Mouse (Mus musculus) T-helper 1 cell (primary cell): ENCODE results near the gene Rasl11b.

Source experiments
- in situ Hi-C: fragments of 300-600 bp; cut with MboI, MseI; formaldehyde crosslinking; loops from one replicate; pipeline ENCODE4 v1.15.1; 2025; ENCODE audit warnings: high pct_unique_total_duplicates

Rasl11b gene

GRCm38 (mm10) chr5:74188076-74188475, 7.0 kb upstream of the Rasl11b start:
- in situ Hi-C loops, result no loop called here

GRCm38 (mm10) chr5:74188886-74189285, 6.2 kb upstream of the Rasl11b start:
- in situ Hi-C loops, result no loop called here

- in situ Hi-C loops, result no loop called here
These were observed 5.5 kb upstream of the Rasl11b start for GRCm38 (mm10) chr5:74189484-74190160.

GRCm38 (mm10) chr5:74190161-74190491, 5.0 kb upstream of the Rasl11b start:
- in situ Hi-C loops, result no loop called here

- in situ Hi-C loops, result no loop called here
These were observed 4.2 kb upstream of the Rasl11b start for GRCm38 (mm10) chr5:74190911-74191310.

GRCm38 (mm10) chr5:74193008-74193407, 2.1 kb upstream of the Rasl11b start:
- in situ Hi-C loops, result no loop called here

GRCm38 (mm10) chr5:74193626-74194025, 1.5 kb upstream of the Rasl11b start:
- in situ Hi-C loops, result no loop called here

- in situ Hi-C loops, result no loop called here
These were observed 852 bp upstream of the Rasl11b start for GRCm38 (mm10) chr5:74194027-74194840.

GRCm38 (mm10) chr5:74195614-74196306, 674 bp downstream of the Rasl11b start:
- in situ Hi-C loops, result no loop called here

- in situ Hi-C loops, result no loop called here
These were observed 1.2 kb downstream of the Rasl11b start for GRCm38 (mm10) chr5:74196307-74196618.

- in situ Hi-C loops, result no loop called here
These were observed 2.6 kb downstream of the Rasl11b start for GRCm38 (mm10) chr5:74197541-74198330.

- in situ Hi-C loops, result no loop called here
These were observed 3.4 kb downstream of the Rasl11b start for GRCm38 (mm10) chr5:74198446-74198845.

- in situ Hi-C loops, result no loop called here
These were observed 4.7 kb downstream of the Rasl11b start for GRCm38 (mm10) chr5:74199793-74200192.

GRCm38 (mm10) chr5:74200481-74200880, 5.4 kb downstream of the Rasl11b start:
- in situ Hi-C loops, result no loop called here

- in situ Hi-C loops, result no loop called here
These were observed 6.7 kb downstream of the Rasl11b start for GRCm38 (mm10) chr5:74201570-74202357.

- in situ Hi-C loops, result no loop called here
These were observed 7.4 kb downstream of the Rasl11b start for GRCm38 (mm10) chr5:74202515-74202914.

GRCm38 (mm10) chr5:74204465-74204864, 9.4 kb downstream of the Rasl11b start:
- in situ Hi-C loops, result no loop called here

GRCm38 (mm10) chr5:74205509-74205908, 10.4 kb downstream of the Rasl11b start:
- in situ Hi-C loops, result no loop called here

GRCm38 (mm10) chr5:74206038-74206437, 11.0 kb downstream of the Rasl11b start:
- in situ Hi-C loops, result no loop called here

- in situ Hi-C loops, result no loop called here
These were observed 11.6 kb downstream of the Rasl11b start for GRCm38 (mm10) chr5:74206649-74207048.

- in situ Hi-C loops, result no loop called here
These were observed 12.1 kb downstream of the Rasl11b start for GRCm38 (mm10) chr5:74207209-74207608.
